Mouse (Mus musculus) forebrain, postnatal 0 days (tissue): ENCODE measurements around the gene Tmem135. TPM values are rescaled to one million over a fixed set of nuclear protein-coding genes. Genes with fewer than 3 reads are reported as not detected.

ENCODE experiments used
- ATAC-seq: fragments of 200-750 bp; cut with Nextera tagmentation; 2 replicates; pipeline ENCODE4 v1.8.0; 2017; ENCODE audit warnings: mild to moderate bottlenecking, moderate library complexity
- DNase-seq: peaks from one replicate; pipeline ENCODE4 v3.0.0-alpha.2; 2015
- H3K27ac ChIP-seq: fragments of 300-500 bp; sonication (generic); 2 replicates; pipeline ENCODE4 v1.5.1; 2014; ENCODE audit warnings: low read depth, mild to moderate bottlenecking, antibody characterized with exemption, low read length, moderate library complexity, mixed read lengths
- H3K27me3 ChIP-seq: fragments of 300-500 bp; sonication (generic); 2 replicates; pipeline ENCODE4 v1.6.1; 2014; ENCODE audit warnings: mild to moderate bottlenecking, low read length, mixed read lengths; ENCODE audit not compliant: insufficient read depth
- H3K36me3 ChIP-seq: fragments of 300-500 bp; sonication (generic); 2 replicates; pipeline ENCODE4 v1.6.1; 2014; ENCODE audit warnings: mild to moderate bottlenecking, moderate library complexity; ENCODE audit not compliant: insufficient read depth
- H3K4me1 ChIP-seq: fragments of 300-500 bp; sonication (generic); 2 replicates; pipeline ENCODE4 v1.6.1; 2014; ENCODE audit warnings: antibody characterized with exemption; ENCODE audit not compliant: insufficient read depth
- H3K4me2 ChIP-seq: fragments of 300-500 bp; sonication (generic); 2 replicates; pipeline ENCODE4 v1.6.1; 2014; ENCODE audit warnings: low read depth, mild to moderate bottlenecking, moderate library complexity
- H3K4me3 ChIP-seq: fragments of 300-500 bp; sonication (generic); 2 replicates; pipeline ENCODE4 v1.5.1; 2014; ENCODE audit warnings: low read depth, low read length, mixed read lengths
- H3K9ac ChIP-seq: fragments of 300-500 bp; sonication (generic); 2 replicates; pipeline ENCODE4 v1.6.1; 2014; ENCODE audit warnings: mild to moderate bottlenecking
- H3K9me3 ChIP-seq: fragments of 300-500 bp; sonication (generic); 2 replicates; pipeline ENCODE4 v1.6.1; 2016; ENCODE audit warnings: low read length
- CTCF ChIP-seq: sonication (generic); IDR thresholded peaks from 2 replicates; pipeline ENCODE4 v1.5.1; 2016; ENCODE audit warnings: antibody characterized with exemption, control low read depth, low read depth
- WGBS: fragments of 180-500 bp; shearing (Covaris S2); extraction: QIAGEN DNeasy Blood & Tissue Kit; methylation state at CpG from one replicate; pipeline ENCODE4 v1.1.7; 2014; 5-methylcytosine and 5-hydroxymethylcytosine counted together
- polyA plus RNA-seq: library from polyadenylated mRNA; unstranded; fragments of >200 nt; fragmentation: Nextera tagmentation; extraction: Ambion mirVana; gene quantifications from 2 replicates; pipeline ENCODE4 v1.2.1, GENCODE M21; 2015
- total RNA-seq: library from RNA; depleted of rRNA; stranded (reverse); fragments of >200 nt; gene quantifications from 2 replicates; pipeline ENCODE4 v1.2.3, GENCODE M21; 2014

Gene Tmem135
- total and polyA plus RNA-seq, 2 experiments from 2014 or later, result 23.2 to 27.9 TPM

DNA sequence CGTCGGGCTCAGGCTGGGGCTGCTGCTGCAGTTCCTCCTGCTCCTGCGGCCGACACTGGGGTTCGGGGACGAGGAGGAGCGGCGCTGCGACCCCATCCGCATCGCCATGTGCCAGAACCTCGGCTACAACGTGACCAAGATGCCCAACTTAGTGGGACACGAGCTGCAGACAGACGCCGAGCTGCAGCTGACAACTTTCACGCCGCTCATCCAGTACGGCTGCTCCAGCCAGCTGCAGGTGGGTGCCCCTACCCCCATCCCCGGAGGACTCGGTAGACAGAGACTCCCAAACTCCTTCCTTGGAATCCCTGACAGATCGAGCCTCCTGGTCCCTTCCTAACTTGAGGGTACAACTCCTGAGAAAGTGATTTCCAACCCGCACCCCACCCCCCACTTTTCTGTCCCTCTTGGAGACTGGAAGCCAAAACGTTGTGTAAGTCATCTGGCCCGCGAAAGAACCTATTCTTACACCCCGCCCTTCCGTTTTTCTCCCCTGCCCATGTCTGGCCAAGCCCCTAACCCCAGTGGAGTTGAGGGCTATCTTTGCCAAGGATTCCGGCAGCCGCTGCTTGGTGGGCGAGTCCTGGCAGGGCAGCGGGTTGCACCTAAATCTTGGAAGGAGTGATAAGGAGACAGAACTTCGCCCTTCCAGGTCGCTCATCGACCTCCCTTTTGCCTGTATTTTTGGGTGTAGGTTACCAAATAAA, 865 bp upstream of the Tmem135 start:
- H3K4me2 ChIP-seq, result peak overlapping the region; percentile 98
- H3K4me3 ChIP-seq, result peak overlapping the region; percentile 75
- H3K4me1 ChIP-seq, result no peaks in the 10 kb centered on the region
- ATAC-seq (no peak), DNase-seq (peak; percentile 41)
- H3K36me3 ChIP-seq, result no peaks in the 10 kb centered on the region
- 1% methylated on average over 35 of the region's 35 CpGs for WGBS
- peak overlapping the region; percentile 75 for H3K9ac ChIP-seq
- no peaks in the 10 kb centered on the region; the same call in 1 of the 2 replicates for H3K27me3 ChIP-seq
- peak overlapping the region; percentile 78; the same call in 1 of the 2 replicates for H3K27ac ChIP-seq
- TF ChIP-seq CTCF, result no peak
- no peaks in the 10 kb centered on the region for H3K9me3 ChIP-seq

DNA sequence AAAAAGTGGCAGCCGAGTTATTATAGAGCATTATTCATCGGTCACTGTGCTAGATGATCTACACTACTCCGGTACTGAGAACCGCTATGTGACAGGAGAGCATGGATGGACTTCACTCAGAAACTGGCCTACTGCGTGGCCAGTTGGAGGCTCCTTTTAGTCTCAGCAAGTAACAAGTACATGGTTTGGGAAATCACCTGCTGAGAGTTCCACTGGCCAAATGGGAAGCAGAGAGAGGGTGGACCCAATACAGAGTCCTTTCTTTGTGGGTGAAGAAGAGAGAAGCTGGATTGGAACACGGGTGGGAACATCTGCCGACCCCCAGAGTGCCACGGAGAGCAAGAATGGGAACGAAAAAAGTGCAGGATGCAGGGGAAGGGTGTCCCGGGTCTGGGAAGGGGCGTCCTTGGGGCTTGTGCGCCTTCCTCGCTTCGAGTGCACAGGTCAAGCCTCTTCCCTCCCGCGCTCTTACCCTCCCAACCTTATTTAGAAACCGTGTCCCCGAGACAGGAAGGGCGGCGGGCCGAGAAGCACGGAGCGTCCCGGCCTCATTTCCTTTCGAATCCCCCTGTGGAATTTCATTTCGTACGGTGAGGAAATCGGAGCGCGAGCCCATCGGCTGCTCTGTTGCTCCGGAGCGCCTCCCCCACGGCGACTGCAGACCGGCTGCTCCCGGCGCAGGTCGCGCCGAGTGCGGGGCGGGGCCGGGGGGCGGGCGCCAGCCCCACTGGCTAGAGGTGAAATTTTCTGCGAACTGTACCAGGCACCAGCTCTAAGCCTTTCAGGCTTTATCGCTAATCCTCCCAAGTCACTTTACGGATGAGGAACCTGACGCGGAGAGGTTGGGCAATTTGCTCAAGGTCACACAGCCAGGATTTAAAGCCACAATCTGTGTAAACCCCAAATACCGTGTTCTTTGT, 709 bp downstream of the Tmem135 start:
- ATAC-seq, result peak; percentile 79

DNA sequence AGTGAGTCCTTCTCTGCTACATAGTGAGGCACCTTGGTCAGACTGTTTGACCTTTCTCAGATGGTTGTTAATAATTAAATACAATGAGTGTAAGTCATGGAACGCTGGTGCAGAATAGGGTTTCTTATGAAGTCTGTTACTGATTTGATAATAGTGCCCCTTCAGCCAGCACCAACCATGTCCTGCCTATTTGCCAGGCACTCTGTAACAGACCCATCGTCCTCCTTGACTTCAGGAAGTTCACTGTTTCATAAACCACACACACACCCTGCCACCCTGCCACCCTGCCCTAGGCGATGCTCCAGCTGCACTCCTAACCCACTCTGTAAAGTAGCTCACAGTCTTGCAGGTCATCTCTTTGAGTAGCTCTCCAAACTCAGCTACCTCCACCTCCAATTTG, 2.1 kb downstream of the Tmem135 start:
- no peaks in the 10 kb centered on the region; the same call in 1 of the 2 replicates for H3K27me3 ChIP-seq
- no peaks in the 10 kb centered on the region for H3K36me3 ChIP-seq
- H3K9me3 ChIP-seq, result no peaks in the 10 kb centered on the region
- DNase-seq (no peak), ATAC-seq (no peak)
- H3K4me1 ChIP-seq, result no peaks in the 10 kb centered on the region
- no peak for TF ChIP-seq CTCF
- no peak overlapping the region for H3K4me2 ChIP-seq
- no peak overlapping the region for H3K27ac ChIP-seq
- WGBS, result 77% methylated on average over 3 of the region's 3 CpGs
- no peak overlapping the region for H3K9ac ChIP-seq
- no peak overlapping the region for H3K4me3 ChIP-seq

More for the DNA sequence above, 709 bp downstream of the Tmem135 start:
- peak overlapping the region; percentile 75 for H3K9ac ChIP-seq
- no peaks in the 10 kb centered on the region; the same call in 1 of the 2 replicates for H3K27me3 ChIP-seq
- DNase-seq, result peak; percentile 69
- no peak for TF ChIP-seq CTCF
- no peaks in the 10 kb centered on the region for H3K36me3 ChIP-seq
- no peaks in the 10 kb centered on the region for H3K9me3 ChIP-seq
- 6% methylated on average over 52 of the region's 52 CpGs for WGBS
- H3K4me3 ChIP-seq, result peak overlapping the region; percentile 75
- no peaks in the 10 kb centered on the region for H3K4me1 ChIP-seq
- peak overlapping the region; percentile 78 for H3K27ac ChIP-seq
- H3K4me2 ChIP-seq, result peak overlapping the region; percentile 98

DNA sequence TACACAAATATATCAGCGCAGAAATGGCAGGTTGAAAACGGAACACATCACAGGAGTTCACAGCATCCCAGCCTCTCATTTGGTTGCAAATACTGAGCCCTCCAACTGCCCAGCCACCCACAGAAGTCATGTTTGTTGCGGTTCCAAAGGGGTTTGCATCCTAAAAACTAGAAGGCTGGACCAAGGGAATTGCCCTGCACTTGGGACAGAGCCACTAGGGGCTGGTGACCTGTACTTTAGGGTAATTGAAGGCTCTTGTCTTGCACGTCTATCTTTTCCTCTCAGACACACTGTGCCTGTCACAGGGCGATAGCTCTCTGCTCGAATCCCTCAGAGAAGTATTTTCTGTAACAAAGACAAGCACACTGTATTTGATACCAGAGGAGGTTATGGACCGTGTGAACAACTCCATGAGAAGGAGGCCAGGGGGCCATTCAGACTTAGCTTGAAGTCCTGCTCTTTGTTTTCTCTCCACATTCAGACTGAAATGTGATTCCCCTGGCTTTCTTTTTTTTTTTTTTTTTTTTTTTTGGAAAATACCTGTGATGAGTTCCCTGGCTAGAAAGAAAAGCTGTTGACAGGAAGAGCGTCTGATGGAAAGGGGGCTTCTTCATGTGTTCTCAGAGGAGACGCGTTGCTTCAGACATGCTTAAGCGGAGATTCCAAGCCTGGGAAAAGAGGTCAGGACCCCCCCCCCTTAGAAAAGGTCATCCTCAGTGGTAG, 2.7 kb downstream of the Tmem135 start:
- no peak for DNase-seq
- Histone ChIP-seq H3K27ac (no peak overlapping the region), H3K27me3 (no peaks in the 10 kb centered on the region; the same call in 1 of the 2 replicates), H3K36me3 (no peaks in the 10 kb centered on the region), H3K4me3 (no peak overlapping the region), H3K9ac (no peak overlapping the region), H3K9me3 (no peaks in the 10 kb centered on the region), H3K4me2 (no peak overlapping the region), H3K4me1 (no peaks in the 10 kb centered on the region)
- no peak for TF ChIP-seq CTCF
- 32% methylated on average over 11 of the region's 11 CpGs for WGBS
- no peak for ATAC-seq

DNA sequence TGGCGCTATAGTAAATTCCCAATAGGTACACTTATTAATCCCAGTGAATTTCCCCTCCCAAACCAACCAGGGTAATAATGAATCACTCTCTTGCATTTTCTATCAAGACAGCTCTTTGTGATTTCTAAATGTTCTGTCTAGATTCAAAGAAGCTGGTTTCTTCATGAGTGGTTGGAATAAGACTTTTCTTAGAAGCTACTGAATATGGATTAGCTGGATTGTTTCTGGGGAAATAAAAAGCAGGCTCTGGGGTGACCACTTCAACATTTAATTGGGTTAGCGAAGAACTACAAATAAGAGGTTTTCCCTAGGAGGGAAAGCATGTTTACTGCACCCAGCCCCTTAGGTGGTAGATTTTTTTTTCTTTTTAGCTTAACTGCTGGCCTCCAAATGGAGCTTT, 3.3 kb downstream of the Tmem135 start:
- Histone ChIP-seq H3K9ac (no peak overlapping the region), H3K27me3 (no peaks in the 10 kb centered on the region; the same call in 1 of the 2 replicates), H3K9me3 (no peaks in the 10 kb centered on the region), H3K27ac (no peak overlapping the region), H3K36me3 (no peaks in the 10 kb centered on the region), H3K4me1 (no peaks in the 10 kb centered on the region), H3K4me3 (no peak overlapping the region), H3K4me2 (no peak overlapping the region)
- no peak for ATAC-seq
- WGBS, result 21% methylated on average over 2 of the region's 2 CpGs
- no peak for DNase-seq
- TF ChIP-seq CTCF, result no peak

DNA sequence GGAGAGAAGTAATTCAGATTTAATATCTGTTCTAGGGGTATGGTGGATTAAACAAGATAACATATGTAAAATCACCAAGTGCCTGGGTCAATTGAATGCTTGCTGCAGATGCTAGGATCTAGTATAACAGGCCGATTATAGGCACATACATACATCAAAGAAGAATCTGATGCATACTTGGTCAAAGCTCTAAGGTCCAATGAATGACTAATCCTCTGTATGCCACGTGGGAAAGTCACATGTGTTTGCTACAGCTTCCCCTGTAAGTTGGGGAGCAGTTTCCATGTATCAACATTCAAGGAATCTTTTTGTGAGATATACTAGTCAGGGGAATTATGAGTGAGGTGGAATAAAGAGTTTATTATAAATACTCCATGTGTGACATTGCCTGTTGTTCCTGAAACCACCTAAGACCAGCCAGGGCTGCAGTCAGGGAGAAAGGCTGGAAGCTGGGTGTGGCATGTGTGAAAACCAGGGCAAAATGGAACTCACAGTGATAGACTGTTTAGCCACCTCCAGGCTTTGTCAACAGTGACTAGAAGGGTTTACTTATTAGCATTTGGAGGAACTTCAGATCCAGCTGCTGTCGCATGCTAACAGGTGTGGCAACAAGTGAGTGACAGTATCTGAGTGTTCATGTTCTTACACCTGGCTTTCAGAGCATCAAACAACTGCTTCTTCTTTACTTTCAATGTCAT, 6.0 kb downstream of the Tmem135 start:
- TF ChIP-seq CTCF, result no peak
- Histone ChIP-seq H3K4me3 (no peak overlapping the region), H3K4me1 (no peaks in the 10 kb centered on the region), H3K27me3 (no peaks in the 10 kb centered on the region), H3K4me2 (no peak overlapping the region), H3K27ac (no peak overlapping the region), H3K36me3 (no peaks in the 10 kb centered on the region), H3K9ac (no peak overlapping the region), H3K9me3 (peaks cover 5% of the 10 kb centered on the region; the same call in 1 of the 2 replicates)
- DNase-seq (no peak), ATAC-seq (no peak)
- WGBS, result 74% methylated on average over 3 of the region's 3 CpGs
